Mouse (Mus musculus) CD8-positive naive resting alpha-beta T cell, adult 2 months (primary cell): Measurements from ENCODE around the gene Smg6.

ENCODE experiments used
- DNase-seq, 2 experiments: peaks; one replicate each; pipeline ENCODE4 v3.0.0; 2022; ENCODE audit warnings: low read depth in 2 of 2, low spot score in 2 of 2

The Smg6 gene

GRCm38 (mm10) chr11:75142749-75143148, 217.1 kb downstream of the Smg6 start:
- no peak for DNase-seq

- no peak for DNase-seq
Measured at GRCm38 (mm10) chr11:75145841-75146240, 220.2 kb downstream of the Smg6 start.

GRCm38 (mm10) chr11:75147106-75147845, 221.7 kb downstream of the Smg6 start:
- DNase-seq: no peak

- no peak for DNase-seq
Measured at GRCm38 (mm10) chr11:75147846-75148168, 222.2 kb downstream of the Smg6 start.

- no peak for DNase-seq
Measured at GRCm38 (mm10) chr11:75148332-75149035, 222.9 kb downstream of the Smg6 start.

GRCm38 (mm10) chr11:75150346-75150745, 224.7 kb downstream of the Smg6 start:
- no peak for DNase-seq

- DNase-seq: no peak
Measured at GRCm38 (mm10) chr11:75152603-75153557, 227.3 kb downstream of the Smg6 start.

GRCm38 (mm10) chr11:75154053-75154585, 228.5 kb downstream of the Smg6 start:
- DNase-seq: no peak

GRCm38 (mm10) chr11:75155985-75156384, 230.4 kb downstream of the Smg6 start:
- DNase-seq: no peak

GRCm38 (mm10) chr11:75156416-75156815, 230.8 kb downstream of the Smg6 start:
- DNase-seq: no peak

- DNase-seq: no peak
Measured at GRCm38 (mm10) chr11:75157037-75157436, 231.4 kb downstream of the Smg6 start.

GRCm38 (mm10) chr11:75157901-75158300, 232.3 kb downstream of the Smg6 start:
- no peak for DNase-seq

- DNase-seq: no peak
Measured at GRCm38 (mm10) chr11:75158432-75158831, 232.8 kb downstream of the Smg6 start.

- peak in 1 of 2 experiments; percentile 15 for DNase-seq
Measured at GRCm38 (mm10) chr11:75159564-75159963, 233.9 kb downstream of the Smg6 start.

GRCm38 (mm10) chr11:75160954-75161353, 235.3 kb downstream of the Smg6 start:
- DNase-seq: no peak

GRCm38 (mm10) chr11:75161417-75162008, 235.9 kb downstream of the Smg6 start:
- DNase-seq: no peak

- no peak for DNase-seq
Measured at GRCm38 (mm10) chr11:75162591-75163080, 237.0 kb downstream of the Smg6 start.

GRCm38 (mm10) chr11:75163379-75163778, 237.8 kb downstream of the Smg6 start:
- no peak for DNase-seq

GRCm38 (mm10) chr11:75164051-75164450, 238.4 kb downstream of the Smg6 start:
- DNase-seq: no peak

- DNase-seq: no peak
Measured at GRCm38 (mm10) chr11:75164750-75165149, 239.1 kb downstream of the Smg6 start.
